Mouse (Mus musculus): ENCODE results near the gene Synrg.

The Synrg gene

GRCm38 (mm10) chr11:84073816-84074764 is 109.9 kb downstream of the Synrg start:
- DNase-seq (ENCODE audit: low read depth), result no peak

GRCm38 (mm10) chr11:84077008-84077407 is 112.8 kb downstream of the Synrg start:
- no peak for DNase-seq (ENCODE audit: low read depth)

GRCm38 (mm10) chr11:84078601-84079000 is 114.4 kb downstream of the Synrg start:
- no peak for DNase-seq (ENCODE audit: low read depth)

- no peak for DNase-seq (ENCODE audit: low read depth)
Measured at GRCm38 (mm10) chr11:84079361-84079760, 115.1 kb downstream of the Synrg start.

GRCm38 (mm10) chr11:84079887-84080286 is 115.7 kb downstream of the Synrg start:
- no peak for DNase-seq (ENCODE audit: low read depth)

- DNase-seq (ENCODE audit: low read depth), result no peak
Measured at GRCm38 (mm10) chr11:84080327-84080726, 116.1 kb downstream of the Synrg start.

- no peak for DNase-seq (ENCODE audit: low read depth)
Measured at GRCm38 (mm10) chr11:84081901-84082300, 117.7 kb downstream of the Synrg start.

GRCm38 (mm10) chr11:84090572-84090971 is 126.3 kb downstream of the Synrg start:
- no peak for DNase-seq (ENCODE audit: low read depth)

Measured in c-Kit-positive CD71-negative TER-119-negative erythroid progenitor cells, embryonic 14.5 days (primary cell).